Mouse (Mus musculus): ENCODE measurements around the gene Tap1. TPM values are rescaled to one million over a fixed set of nuclear protein-coding genes. Genes with fewer than 3 reads are reported as not detected.
A peak's percentile ranks its signal among the peaks of the same experiment; 100 is the strongest.
"Not testable (repeated sequence)": the region's sequence is repeated elsewhere in the genome, so short reads cannot be mapped to it uniquely, and the experiment has no call there.

Tap1 gene
- polyA plus RNA-seq, 1 experiment from 2014 or later = 6.1 TPM

GRCm38 (mm10) chr17:34217216-34217928 lies 30.0 kb downstream of the Tap1 start:
- WGBS = 87% methylated on average over 8 of the region's 8 CpGs
- H3K27ac ChIP-seq (ENCODE audit: low read depth, low read length) = no peak overlapping the region
- H3K9me3 ChIP-seq (ENCODE audit: control insufficient read depth, low read length) = no peaks in the 10 kb centered on the region
- no peak for ATAC-seq
- peaks cover 12% of the 10 kb centered on the region for H3K27me3 ChIP-seq (replicated peaks; ENCODE audit: control insufficient read depth, insufficient read depth, low read length)
- no peaks in the 10 kb centered on the region; the same call in 1 of the 2 replicates for H3K4me1 ChIP-seq (ENCODE audit: control insufficient read depth, insufficient read depth, low read depth, low read length)
- no peak overlapping the region for H3K4me2 ChIP-seq (ENCODE audit: low read length)
- no peak overlapping the region for H3K9ac ChIP-seq (ENCODE audit: low read depth, low read length)
- H3K4me3 ChIP-seq (ENCODE audit: low read length) = no peak overlapping the region
- no peaks in the 10 kb centered on the region for H3K36me3 ChIP-seq (ENCODE audit: control insufficient read depth, insufficient read depth, low read length)

- WGBS = 86% methylated on average over 5 of the region's 5 CpGs
- H3K4me3 ChIP-seq (ENCODE audit: low read length) = no peak overlapping the region
- no peaks in the 10 kb centered on the region; the same call in 1 of the 2 replicates for H3K4me1 ChIP-seq (ENCODE audit: control insufficient read depth, insufficient read depth, low read depth, low read length)
- H3K9ac ChIP-seq (ENCODE audit: low read depth, low read length) = no peak overlapping the region
- ATAC-seq = no peak
- H3K9me3 ChIP-seq (ENCODE audit: control insufficient read depth, low read length) = no peaks in the 10 kb centered on the region
- no peaks in the 10 kb centered on the region for H3K36me3 ChIP-seq (ENCODE audit: control insufficient read depth, insufficient read depth, low read length)
- H3K4me2 ChIP-seq (ENCODE audit: low read length) = no peak overlapping the region
- H3K27me3 ChIP-seq (replicated peaks; ENCODE audit: control insufficient read depth, insufficient read depth, low read length) = peaks cover 8% of the 10 kb centered on the region
- H3K27ac ChIP-seq (ENCODE audit: low read depth, low read length) = no peak overlapping the region
Observed at GRCm38 (mm10) chr17:34217986-34218385, 30.6 kb downstream of the Tap1 start.

DNA sequence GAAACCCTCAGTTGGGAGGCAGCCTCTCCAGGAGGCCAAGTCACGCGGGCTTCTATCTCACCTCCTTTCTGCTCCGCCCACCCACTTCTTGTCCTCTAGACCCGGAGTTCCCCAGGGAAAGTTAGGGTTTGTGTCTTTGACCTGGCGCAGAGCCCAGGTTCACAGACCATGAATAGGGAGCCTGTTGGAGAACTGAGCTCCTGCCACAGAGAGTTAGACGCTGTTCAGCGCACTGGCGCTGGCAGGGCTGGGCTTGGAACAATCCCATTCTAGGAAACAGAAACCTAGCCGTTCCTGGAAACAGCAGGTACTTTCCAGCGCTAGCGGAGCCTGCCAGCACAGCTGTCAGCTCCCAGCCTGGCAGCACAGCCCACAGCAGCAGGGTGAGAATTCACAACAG lies 31.3 kb downstream of the Tap1 start:
- WGBS = 57% methylated on average over 11 of the region's 11 CpGs
- ATAC-seq = no peak

GRCm38 (mm10) chr17:34219096-34219495 lies 31.7 kb downstream of the Tap1 start:
- not testable (repeated sequence) for H3K9ac ChIP-seq (ENCODE audit: low read depth, low read length); H3K4me2 ChIP-seq (ENCODE audit: low read length); H3K9me3 ChIP-seq (ENCODE audit: control insufficient read depth, low read length); ATAC-seq; H3K27ac ChIP-seq (ENCODE audit: low read depth, low read length); H3K4me1 ChIP-seq (ENCODE audit: control insufficient read depth, insufficient read depth, low read depth, low read length); H3K4me3 ChIP-seq (ENCODE audit: low read length); H3K36me3 ChIP-seq (ENCODE audit: control insufficient read depth, insufficient read depth, low read length); H3K27me3 ChIP-seq (replicated peaks; ENCODE audit: control insufficient read depth, insufficient read depth, low read length)
- 94% methylated on average over 7 of the region's 11 CpGs for WGBS

More for the DNA sequence above, 31.3 kb downstream of the Tap1 start:
- Histone ChIP-seq H3K27ac (ENCODE audit: low read depth, low read length) (no peak overlapping the region), H3K27me3 (replicated peaks; ENCODE audit: control insufficient read depth, insufficient read depth, low read length) (peaks cover 6% of the 10 kb centered on the region; the same call in 1 of the 2 replicates), H3K4me2 (ENCODE audit: low read length) (peak overlapping the region; percentile 1), H3K9me3 (ENCODE audit: control insufficient read depth, low read length) (no peaks in the 10 kb centered on the region), H3K9ac (ENCODE audit: low read depth, low read length) (no peak overlapping the region), H3K4me1 (ENCODE audit: control insufficient read depth, insufficient read depth, low read depth, low read length) (no peaks in the 10 kb centered on the region; the same call in 1 of the 2 replicates), H3K36me3 (ENCODE audit: control insufficient read depth, insufficient read depth, low read length) (no peaks in the 10 kb centered on the region), H3K4me3 (ENCODE audit: low read length) (no peak overlapping the region)

DNA sequence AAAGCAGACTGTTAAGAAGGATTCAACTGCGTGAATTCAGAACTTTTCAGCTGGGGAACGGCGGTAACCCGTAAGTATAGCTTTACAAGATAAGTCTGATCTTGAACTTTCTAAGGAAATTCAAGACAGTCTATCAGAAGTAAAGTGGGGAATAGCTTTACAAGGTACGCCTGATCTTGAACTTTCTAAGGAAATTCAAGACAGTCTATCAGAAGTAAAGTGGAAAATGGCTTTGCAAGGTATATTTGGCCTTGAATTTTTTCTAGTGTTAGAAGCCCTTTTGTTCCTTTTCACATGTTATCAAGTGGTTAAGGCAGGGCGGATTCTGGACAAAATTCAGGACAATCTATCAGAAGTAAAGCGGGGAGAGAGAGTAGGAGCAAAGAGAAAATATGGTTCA lies 32.4 kb downstream of the Tap1 start:
- ATAC-seq = not testable (repeated sequence)
- 93% methylated on average over 3 of the region's 7 CpGs for WGBS

GRCm38 (mm10) chr17:34220401-34220800 lies 33.0 kb downstream of the Tap1 start:
- not testable (repeated sequence) for H3K4me3 ChIP-seq (ENCODE audit: low read length); H3K4me1 ChIP-seq (ENCODE audit: control insufficient read depth, insufficient read depth, low read depth, low read length); H3K27ac ChIP-seq (ENCODE audit: low read depth, low read length); H3K36me3 ChIP-seq (ENCODE audit: control insufficient read depth, insufficient read depth, low read length); H3K9ac ChIP-seq (ENCODE audit: low read depth, low read length); H3K9me3 ChIP-seq (ENCODE audit: control insufficient read depth, low read length); ATAC-seq; H3K27me3 ChIP-seq (replicated peaks; ENCODE audit: control insufficient read depth, insufficient read depth, low read length); H3K4me2 ChIP-seq (ENCODE audit: low read length)
- no CpG with 5 or more reads among the region's 16 CpGs for WGBS

More for the DNA sequence above, 32.4 kb downstream of the Tap1 start:
- not testable (repeated sequence) for H3K27me3 ChIP-seq (replicated peaks; ENCODE audit: control insufficient read depth, insufficient read depth, low read length); H3K9ac ChIP-seq (ENCODE audit: low read depth, low read length); H3K36me3 ChIP-seq (ENCODE audit: control insufficient read depth, insufficient read depth, low read length); H3K4me2 ChIP-seq (ENCODE audit: low read length); H3K27ac ChIP-seq (ENCODE audit: low read depth, low read length); H3K4me3 ChIP-seq (ENCODE audit: low read length); H3K9me3 ChIP-seq (ENCODE audit: control insufficient read depth, low read length); H3K4me1 ChIP-seq (ENCODE audit: control insufficient read depth, insufficient read depth, low read depth, low read length)

GRCm38 (mm10) chr17:34224816-34225215 lies 37.5 kb downstream of the Tap1 start:
- WGBS = 95% methylated on average over 3 of the region's 3 CpGs
- Histone ChIP-seq H3K4me1 (ENCODE audit: control insufficient read depth, insufficient read depth, low read depth, low read length) (no peaks in the 10 kb centered on the region), H3K9me3 (ENCODE audit: control insufficient read depth, low read length) (no peaks in the 10 kb centered on the region), H3K27ac (ENCODE audit: low read depth, low read length) (no peak overlapping the region), H3K9ac (ENCODE audit: low read depth, low read length) (no peak overlapping the region), H3K27me3 (replicated peaks; ENCODE audit: control insufficient read depth, insufficient read depth, low read length) (no peaks in the 10 kb centered on the region), H3K4me2 (ENCODE audit: low read length) (no peak overlapping the region), H3K4me3 (ENCODE audit: low read length) (no peak overlapping the region), H3K36me3 (ENCODE audit: control insufficient read depth, insufficient read depth, low read length) (no peaks in the 10 kb centered on the region)
- ATAC-seq = no peak

- H3K27ac ChIP-seq (ENCODE audit: low read depth, low read length) = no peak overlapping the region
- no peaks in the 10 kb centered on the region for H3K27me3 ChIP-seq (replicated peaks; ENCODE audit: control insufficient read depth, insufficient read depth, low read length)
- H3K4me1 ChIP-seq (ENCODE audit: control insufficient read depth, insufficient read depth, low read depth, low read length) = no peaks in the 10 kb centered on the region
- no peak overlapping the region for H3K4me2 ChIP-seq (ENCODE audit: low read length)
- H3K9ac ChIP-seq (ENCODE audit: low read depth, low read length) = no peak overlapping the region
- whole genome bisulfite sequencing = 94% methylated on average over 8 of the region's 8 CpGs
- no peak overlapping the region for H3K4me3 ChIP-seq (ENCODE audit: low read length)
- H3K36me3 ChIP-seq (ENCODE audit: control insufficient read depth, insufficient read depth, low read length) = no peaks in the 10 kb centered on the region
- ATAC-seq = no peak
- H3K9me3 ChIP-seq (ENCODE audit: control insufficient read depth, low read length) = no peaks in the 10 kb centered on the region
Observed at GRCm38 (mm10) chr17:34225426-34225825, 38.1 kb downstream of the Tap1 start.

GRCm38 (mm10) chr17:34225911-34226310 lies 38.6 kb downstream of the Tap1 start:
- ATAC-seq; H3K9ac ChIP-seq (ENCODE audit: low read depth, low read length); H3K36me3 ChIP-seq (ENCODE audit: control insufficient read depth, insufficient read depth, low read length); H3K27me3 ChIP-seq (replicated peaks; ENCODE audit: control insufficient read depth, insufficient read depth, low read length); H3K9me3 ChIP-seq (ENCODE audit: control insufficient read depth, low read length); H3K4me2 ChIP-seq (ENCODE audit: low read length); H3K4me3 ChIP-seq (ENCODE audit: low read length); H3K4me1 ChIP-seq (ENCODE audit: control insufficient read depth, insufficient read depth, low read depth, low read length); H3K27ac ChIP-seq (ENCODE audit: low read depth, low read length): not testable (repeated sequence)
- 97% methylated on average over 13 of the region's 23 CpGs for WGBS

Data from hindbrain, embryonic 16.5 days (tissue).